ENCODE assay signal across 14 mouse cellular contexts in the genomic region with DNA sequence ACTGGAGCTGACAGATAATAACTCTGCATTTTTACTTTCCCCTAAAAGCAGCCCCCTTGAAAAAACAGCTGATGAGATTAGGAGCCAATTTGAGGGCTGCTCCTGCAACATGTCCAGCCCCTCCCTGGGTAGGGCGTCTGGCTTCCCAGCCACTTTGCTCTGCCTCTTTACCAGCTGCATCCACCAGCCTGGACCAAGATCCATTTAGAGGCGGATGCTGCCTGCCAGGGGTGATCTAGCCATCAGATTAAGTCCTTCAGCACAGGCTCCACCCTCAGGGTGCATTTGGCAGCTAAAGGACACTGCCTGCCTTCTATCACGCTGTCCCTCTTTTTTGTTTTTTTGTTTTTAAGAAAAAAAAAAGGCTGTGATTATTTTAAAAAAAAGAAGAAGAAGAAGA.
"Had no signal": no experiment of that assay in that cellular context is flagged by ENCODE, and none has a peak within 500 bp of the region (broad histone marks: within the 10 kb centered on the region; RNA-seq: fewer than 3 reads in every experiment).

No protein-coding gene starts in this region.

- H3K9ac ChIP-seq: kidney, embryonic 15.5 days; limb, embryonic 12.5 days; liver, embryonic 14.5 days; midbrain, embryonic 12.5 days; neural tube, embryonic 13.5 days; stomach, embryonic 15.5 days had no signal

- H3K36me3 ChIP-seq: kidney, embryonic 15.5 days; midbrain, embryonic 12.5 days; neural tube, embryonic 13.5 days; stomach, embryonic 15.5 days had no signal

- H3K4me1 ChIP-seq: stomach, embryonic 15.5 days had no signal

- H3K27me3 ChIP-seq: stomach, embryonic 15.5 days had no signal

- H3K9me3 ChIP-seq: kidney, embryonic 15.5 days; limb, embryonic 12.5 days; midbrain, embryonic 12.5 days; neural tube, embryonic 13.5 days; stomach, embryonic 15.5 days had no signal

- H3K27ac ChIP-seq: kidney, embryonic 15.5 days; left cerebral cortex, adult 2 months; limb, embryonic 12.5 days; liver, embryonic 14.5 days; midbrain, embryonic 12.5 days; neural tube, embryonic 13.5 days; stomach, embryonic 15.5 days had no signal

- H3K4me3 ChIP-seq: kidney, embryonic 15.5 days; left cerebral cortex, adult 2 months; limb, embryonic 12.5 days; midbrain, embryonic 12.5 days; neural tube, embryonic 13.5 days; stomach, embryonic 15.5 days had no signal

- H3K4me2 ChIP-seq: kidney, embryonic 15.5 days; limb, embryonic 12.5 days; midbrain, embryonic 12.5 days; neural tube, embryonic 13.5 days; stomach, embryonic 15.5 days had no signal

- DNase-seq: kidney, postnatal 14 days; liver; lung, adult 18-20 months; retina, postnatal 1 day; thymus, adult 2 months; thymus, postnatal 25 days had no signal

- ATAC-seq: midbrain, embryonic 16.5 days had no signal
